Mouse (Mus musculus): Measurements from ENCODE around the gene Chd6.

DNA sequence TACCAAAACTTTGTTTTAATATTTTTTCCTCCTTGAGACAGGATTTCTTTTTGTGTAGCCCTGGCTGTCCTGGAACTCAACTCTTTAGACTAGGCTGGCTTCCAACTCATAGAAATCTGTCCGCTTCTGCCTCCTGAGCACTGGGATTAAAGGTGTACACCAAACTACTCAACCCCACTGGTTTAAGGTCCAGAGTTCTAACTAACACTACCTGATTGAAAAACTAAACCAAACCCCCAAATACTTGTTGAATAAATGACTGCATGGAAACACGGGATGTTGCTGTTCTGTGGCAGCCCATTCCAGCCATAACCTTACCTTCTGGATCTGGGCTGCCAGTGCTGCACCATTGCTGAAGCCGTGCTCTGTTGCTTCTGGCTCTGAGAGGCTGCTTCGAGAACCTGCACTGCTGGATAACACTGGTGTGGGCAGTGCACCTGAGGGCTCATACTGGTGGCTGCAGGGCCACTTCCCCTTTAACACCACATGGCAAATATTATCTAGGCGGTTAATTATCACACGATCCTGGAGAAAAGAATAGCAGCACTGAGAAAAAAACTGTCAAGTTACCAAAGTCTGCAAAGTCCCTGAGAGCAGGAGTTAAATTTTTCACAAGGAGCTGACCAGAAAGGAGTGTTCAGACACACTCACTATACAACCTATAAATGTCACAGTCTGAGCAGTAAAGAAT, 147.8 kb downstream of the Chd6 start:
- TF ChIP-seq POLR2A (IDR thresholded peaks at IDR 0.05; ENCODE audit: low read depth, low read length) (no peak), CTCF (IDR thresholded peaks at IDR 0.05; ENCODE audit: extremely low read depth, insufficient read depth, insufficient read length, insufficient replicate concordance) (no peak)

All from spleen, adult 2 months (tissue).